Comparison of ENCODE assay signal across 13 mouse cellular contexts in the genomic region with DNA sequence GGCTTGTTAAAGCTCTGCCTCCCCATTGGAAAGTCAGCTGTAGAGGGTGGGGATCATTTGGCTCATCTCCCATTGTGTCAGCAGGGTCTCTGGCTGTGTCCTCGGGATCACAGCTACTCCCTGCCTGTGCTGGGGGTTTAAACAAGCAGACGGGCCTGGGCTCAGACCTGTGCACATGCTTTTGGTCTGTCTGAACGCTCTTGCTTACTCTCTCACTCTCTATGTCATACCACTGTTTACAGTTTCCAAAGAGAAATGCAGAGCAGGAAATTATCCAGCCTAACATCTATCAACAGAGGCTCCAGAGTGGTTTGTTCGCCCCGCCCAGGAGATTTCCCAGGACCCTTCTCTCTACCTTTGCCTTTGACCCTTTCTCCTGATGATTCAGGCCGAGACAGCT. TPM values are rescaled to one million over a fixed set of nuclear protein-coding genes. Genes with fewer than 3 reads are reported as not detected.
DNase-seq lines count a peak whose midpoint lies in the region; ATAC-seq lines count a peak whose summit lies in the region.
"Had no signal": no experiment of that assay in that cellular context is flagged by ENCODE, and none has a peak within 500 bp of the region (broad histone marks: within the 10 kb centered on the region; RNA-seq: fewer than 3 reads in every experiment).

No protein-coding gene starts in this region.

- ATAC-seq in heart, embryonic 16.5 days (replicated peaks; ENCODE audit: extremely low read depth, insufficient read depth, low FRiP score) = no peak
- ATAC-seq in neural tube, embryonic 13.5 days (ENCODE audit: low read depth) = peak; percentile 33; the same call in 1 of the 2 replicates
- no peak for ATAC-seq in neural tube, embryonic 15.5 days (ENCODE audit: low FRiP score)

- no peak overlapping the region for H3K4me2 ChIP-seq in heart, embryonic 16.5 days (ENCODE audit: low read depth, low read length)
- no peak overlapping the region for H3K4me2 ChIP-seq in neural tube, embryonic 13.5 days
- no peak overlapping the region for H3K4me2 ChIP-seq in neural tube, embryonic 15.5 days
- H3K4me2 ChIP-seq: embryonic facial prominence, embryonic 12.5 days; limb, embryonic 13.5 days; stomach, embryonic 15.5 days had no signal

- H3K9me3 ChIP-seq in heart, embryonic 16.5 days (replicated peaks; ENCODE audit: control insufficient read depth, low read length) = no peaks in the 10 kb centered on the region
- H3K9me3 ChIP-seq in neural tube, embryonic 13.5 days = no peaks in the 10 kb centered on the region
- no peaks in the 10 kb centered on the region for H3K9me3 ChIP-seq in neural tube, embryonic 15.5 days (replicated peaks)
- H3K9me3 ChIP-seq: embryonic facial prominence, embryonic 12.5 days; limb, embryonic 13.5 days; stomach, embryonic 15.5 days had no signal

- H3K27ac ChIP-seq in heart, embryonic 16.5 days (ENCODE audit: low read length) = peak overlapping the region; percentile 55; the same call in 1 of the 2 replicates
- H3K27ac ChIP-seq in neural tube, embryonic 13.5 days (replicated peaks) = peak overlapping the region; percentile 79
- peak overlapping the region; percentile 72 for H3K27ac ChIP-seq in neural tube, embryonic 15.5 days (replicated peaks)
- H3K27ac ChIP-seq: limb, embryonic 13.5 days had no signal

- H3K4me3 ChIP-seq in heart, embryonic 16.5 days (ENCODE audit: low read length) = no peak overlapping the region
- H3K4me3 ChIP-seq in neural tube, embryonic 13.5 days = no peak overlapping the region
- H3K4me3 ChIP-seq in neural tube, embryonic 15.5 days (replicated peaks) = no peak overlapping the region
- H3K4me3 ChIP-seq: embryonic facial prominence, embryonic 12.5 days; limb, embryonic 13.5 days; stomach, embryonic 15.5 days had no signal

- H3K36me3 ChIP-seq in heart, embryonic 16.5 days (ENCODE audit: control insufficient read depth, insufficient read depth) = no peaks in the 10 kb centered on the region
- no peaks in the 10 kb centered on the region for H3K36me3 ChIP-seq in neural tube, embryonic 13.5 days
- no peaks in the 10 kb centered on the region for H3K36me3 ChIP-seq in neural tube, embryonic 15.5 days
- H3K36me3 ChIP-seq: embryonic facial prominence, embryonic 12.5 days; limb, embryonic 13.5 days; stomach, embryonic 15.5 days had no signal

- H3K27me3 ChIP-seq in heart, embryonic 16.5 days (ENCODE audit: control insufficient read depth, insufficient read depth, low read length) = no peaks in the 10 kb centered on the region
- H3K27me3 ChIP-seq in neural tube, embryonic 13.5 days = no peaks in the 10 kb centered on the region
- no peaks in the 10 kb centered on the region for H3K27me3 ChIP-seq in neural tube, embryonic 15.5 days (replicated peaks)
- H3K27me3 ChIP-seq: embryonic facial prominence, embryonic 12.5 days; limb, embryonic 13.5 days; stomach, embryonic 15.5 days had no signal

- WGBS in heart, embryonic 16.5 days = 56% methylated on average over 6 of the region's 6 CpGs
- WGBS in neural tube, embryonic 13.5 days = 65% methylated on average over 6 of the region's 6 CpGs
- WGBS in neural tube, embryonic 15.5 days = 64% methylated on average over 6 of the region's 6 CpGs

- H3K4me1 ChIP-seq in heart, embryonic 16.5 days (ENCODE audit: control insufficient read depth, insufficient read depth, low read length) = peaks cover 12% of the 10 kb centered on the region
- H3K4me1 ChIP-seq in neural tube, embryonic 13.5 days (replicated peaks) = peaks cover 33% of the 10 kb centered on the region
- peaks cover 19% of the 10 kb centered on the region for H3K4me1 ChIP-seq in neural tube, embryonic 15.5 days

- DNase-seq in cerebellum, postnatal 10 days = peak; percentile 74 to 86
- no peak for DNase-seq in cerebellum, adult 9-10 months
- no peak for DNase-seq in heart, adult 9 months (ENCODE audit: low spot score in 2 of 2)
- DNase-seq in neural tube, embryonic 10.5 days (ENCODE audit: extremely low spot score, low spot score) = no peak
- DNase-seq in kidney, adult 8-10 months = no peak
- DNase-seq: cerebellum, adult 18-20 months; kidney, adult 18-20 months had no signal

- no peak overlapping the region for H3K9ac ChIP-seq in heart, embryonic 16.5 days (ENCODE audit: low read length)
- H3K9ac ChIP-seq in neural tube, embryonic 13.5 days = no peak overlapping the region
- H3K9ac ChIP-seq in neural tube, embryonic 15.5 days (replicated peaks) = no peak overlapping the region
- H3K9ac ChIP-seq: embryonic facial prominence, embryonic 12.5 days; limb, embryonic 13.5 days; stomach, embryonic 15.5 days had no signal

RNA-seq across cellular contexts. Expression of a gene that starts 8.1 kb away (rescaled TPM):
- 54.1 and 55.5 TPM in 2 replicates for polyA plus RNA-seq in heart, embryonic 16.5 days (2015; fragmentation: Nextera tagmentation; extraction: Ambion mirVana)
- polyA plus RNA-seq in neural tube, embryonic 13.5 days (2015; fragmentation: Nextera tagmentation; extraction: Ambion mirVana) = 81.9 and 84.3 TPM in 2 replicates
- polyA plus RNA-seq in neural tube, embryonic 15.5 days (2015; fragmentation: Nextera tagmentation; extraction: Ambion mirVana) = 79.9 and 81.6 TPM in 2 replicates

RNA-seq across cellular contexts. Expression of a gene that starts 23.4 kb away (rescaled TPM):
- polyA plus RNA-seq in heart, embryonic 16.5 days (2015; fragmentation: Nextera tagmentation; extraction: Ambion mirVana) = 263 and 286 TPM in 2 replicates
- 118 and 126 TPM in 2 replicates for polyA plus RNA-seq in neural tube, embryonic 13.5 days (2015; fragmentation: Nextera tagmentation; extraction: Ambion mirVana)
- 139 and 140 TPM in 2 replicates for polyA plus RNA-seq in neural tube, embryonic 15.5 days (2015; fragmentation: Nextera tagmentation; extraction: Ambion mirVana)

RNA-seq across cellular contexts. Expression of a gene that starts 46.3 kb away (rescaled TPM):
- 3.8 and 4.1 TPM in 2 replicates for polyA plus RNA-seq in heart, embryonic 16.5 days (2015; fragmentation: Nextera tagmentation; extraction: Ambion mirVana)
- 9.5 and 9.7 TPM in 2 replicates for polyA plus RNA-seq in neural tube, embryonic 13.5 days (2015; fragmentation: Nextera tagmentation; extraction: Ambion mirVana)
- polyA plus RNA-seq in neural tube, embryonic 15.5 days (2015; fragmentation: Nextera tagmentation; extraction: Ambion mirVana) = 7.9 and 8.5 TPM in 2 replicates

Comparison
In these comparisons a context has a peak if more than half of its experiments do, and no peak if none do; other contexts are left out.
1. DNase-seq: peak in cerebellum, postnatal 10 days (2 of 2); none in cerebellum, adult 9-10 months (single experiment), heart, adult 9 months (0 of 2), neural tube, embryonic 10.5 days (single experiment) and kidney, adult 8-10 months (0 of 2).
2. Peak in every context shown above with its lines, with median percentiles within 50 percentile points of each other: H3K27ac ChIP-seq.